Mouse (Mus musculus) intestine, embryonic 16.5 days (tissue): Measurements from ENCODE around the gene Atp8a1. TPM values are rescaled to one million over a fixed set of nuclear protein-coding genes. Genes with fewer than 3 reads are reported as not detected.

Experiments
- ATAC-seq: fragments of 200-750 bp; cut with Nextera tagmentation; 2 replicates; pipeline ENCODE4 v1.8.0; 2017; ENCODE audit warnings: moderate TSS enrichment, moderate library complexity
- H3K27ac ChIP-seq: fragments of 300-500 bp; sonication (generic); 2 replicates; pipeline ENCODE4 v1.5.1; 2014; ENCODE audit warnings: mild to moderate bottlenecking, low read length
- H3K27me3 ChIP-seq: fragments of 300-500 bp; sonication (generic); replicated peaks from 2 replicates; pipeline ENCODE4 v1.6.1; 2014; ENCODE audit warnings: low read length, control low read depth, mixed read lengths; ENCODE audit not compliant: control insufficient read depth, insufficient read depth
- H3K36me3 ChIP-seq: fragments of 300-500 bp; sonication (generic); 2 replicates; pipeline ENCODE4 v1.6.1; 2014; ENCODE audit warnings: low read length, control low read depth; ENCODE audit not compliant: control insufficient read depth, insufficient read depth
- H3K4me1 ChIP-seq: fragments of 300-500 bp; sonication (generic); 2 replicates; pipeline ENCODE4 v1.6.1; 2014; ENCODE audit warnings: low read length, control low read depth, mixed read lengths; ENCODE audit not compliant: control insufficient read depth, insufficient read depth
- H3K4me2 ChIP-seq: fragments of 300-500 bp; sonication (generic); 2 replicates; pipeline ENCODE4 v1.6.1; 2014; ENCODE audit warnings: low read depth, low read length, control low read depth
- H3K4me3 ChIP-seq: fragments of 300-500 bp; sonication (generic); 2 replicates; pipeline ENCODE4 v1.5.1; 2014; ENCODE audit warnings: mild to moderate bottlenecking, low read length
- H3K9ac ChIP-seq: fragments of 300-500 bp; sonication (generic); 2 replicates; pipeline ENCODE4 v1.6.1; 2014; ENCODE audit warnings: low read depth, low read length
- H3K9me3 ChIP-seq: fragments of 300-500 bp; sonication (generic); 2 replicates; pipeline ENCODE4 v1.6.1; 2016; ENCODE audit warnings: low read length, control low read depth; ENCODE audit not compliant: control insufficient read depth
- WGBS: fragments of 180-500 bp; shearing (Covaris S2); extraction: QIAGEN DNeasy Blood & Tissue Kit; methylation state at CpG from one replicate; pipeline ENCODE4 v1.1.7; 2014; 5-methylcytosine and 5-hydroxymethylcytosine counted together
- polyA plus RNA-seq: library from polyadenylated mRNA; unstranded; fragments of >200 nt; fragmentation: Nextera tagmentation; extraction: Ambion mirVana; gene quantifications from 2 replicates; pipeline ENCODE4 v1.2.1, GENCODE M21; 2015

Gene Atp8a1
- polyA plus RNA-seq, 1 experiment from 2014 or later = 13.1 TPM

- no peak overlapping the region for H3K4me3 ChIP-seq
- no peaks in the 10 kb centered on the region for H3K27me3 ChIP-seq
- no peaks in the 10 kb centered on the region for H3K36me3 ChIP-seq
- no peak overlapping the region for H3K27ac ChIP-seq
- ATAC-seq = no peak
- no peak overlapping the region for H3K4me2 ChIP-seq
- H3K4me1 ChIP-seq = no peaks in the 10 kb centered on the region
- no peaks in the 10 kb centered on the region for H3K9me3 ChIP-seq
- WGBS = 67% methylated on average over 3 of the region's 3 CpGs
- no peak overlapping the region for H3K9ac ChIP-seq
These were observed 212.9 kb downstream of the Atp8a1 start for GRCm38 (mm10) chr5:67634339-67634738.

- no peaks in the 10 kb centered on the region for H3K27me3 ChIP-seq
- H3K9me3 ChIP-seq = no peaks in the 10 kb centered on the region
- H3K4me2 ChIP-seq = no peak overlapping the region
- no peak overlapping the region for H3K27ac ChIP-seq
- ATAC-seq = no peak
- WGBS = 37% methylated on average over 10 of the region's 10 CpGs
- no peak overlapping the region for H3K4me3 ChIP-seq
- H3K4me1 ChIP-seq = no peaks in the 10 kb centered on the region
- no peak overlapping the region for H3K9ac ChIP-seq
- H3K36me3 ChIP-seq = no peaks in the 10 kb centered on the region
These were observed 213.4 kb downstream of the Atp8a1 start for GRCm38 (mm10) chr5:67633831-67634268.

GRCm38 (mm10) chr5:67633138-67633782 is 214.0 kb downstream of the Atp8a1 start:
- H3K4me3 ChIP-seq = no peak overlapping the region
- H3K4me2 ChIP-seq = no peak overlapping the region
- H3K27ac ChIP-seq = no peak overlapping the region
- no peaks in the 10 kb centered on the region for H3K27me3 ChIP-seq
- H3K9me3 ChIP-seq = no peaks in the 10 kb centered on the region
- H3K4me1 ChIP-seq = no peaks in the 10 kb centered on the region
- ATAC-seq = no peak
- WGBS = 45% methylated on average over 7 of the region's 7 CpGs
- H3K36me3 ChIP-seq = no peaks in the 10 kb centered on the region
- no peak overlapping the region for H3K9ac ChIP-seq

- Histone ChIP-seq H3K9ac (no peak overlapping the region), H3K9me3 (no peaks in the 10 kb centered on the region), H3K36me3 (no peaks in the 10 kb centered on the region), H3K4me1 (no peaks in the 10 kb centered on the region), H3K4me2 (no peak overlapping the region), H3K27me3 (no peaks in the 10 kb centered on the region), H3K27ac (no peak overlapping the region), H3K4me3 (no peak overlapping the region)
- 92% methylated on average over 12 of the region's 12 CpGs for WGBS
- ATAC-seq = no peak
These were observed 216.0 kb downstream of the Atp8a1 start for GRCm38 (mm10) chr5:67631261-67631660.

- no peak overlapping the region for H3K4me2 ChIP-seq
- no peaks in the 10 kb centered on the region for H3K4me1 ChIP-seq
- no peaks in the 10 kb centered on the region for H3K36me3 ChIP-seq
- H3K27me3 ChIP-seq = no peaks in the 10 kb centered on the region
- H3K9me3 ChIP-seq = no peaks in the 10 kb centered on the region
- WGBS = 84% methylated on average over 6 of the region's 6 CpGs
- ATAC-seq = no peak
- H3K4me3 ChIP-seq = no peak overlapping the region
- no peak overlapping the region for H3K9ac ChIP-seq
- H3K27ac ChIP-seq = no peak overlapping the region
These were observed 217.4 kb downstream of the Atp8a1 start for GRCm38 (mm10) chr5:67629861-67630260.

GRCm38 (mm10) chr5:67629440-67629839 is 217.8 kb downstream of the Atp8a1 start:
- H3K4me2 ChIP-seq = no peak overlapping the region
- H3K27me3 ChIP-seq = no peaks in the 10 kb centered on the region
- no peak overlapping the region for H3K27ac ChIP-seq
- no peak overlapping the region for H3K4me3 ChIP-seq
- H3K36me3 ChIP-seq = no peaks in the 10 kb centered on the region
- no peaks in the 10 kb centered on the region for H3K9me3 ChIP-seq
- no peak overlapping the region for H3K9ac ChIP-seq
- no peaks in the 10 kb centered on the region for H3K4me1 ChIP-seq
- no peak for ATAC-seq
- WGBS = 72% methylated on average over 7 of the region's 7 CpGs

- H3K4me2 ChIP-seq = no peak overlapping the region
- no peak overlapping the region for H3K9ac ChIP-seq
- ATAC-seq = peak; percentile 23; the same call in 1 of the 2 replicates
- WGBS = 55% methylated on average over 9 of the region's 9 CpGs
- H3K4me1 ChIP-seq = no peaks in the 10 kb centered on the region
- no peaks in the 10 kb centered on the region for H3K9me3 ChIP-seq
- H3K27me3 ChIP-seq = no peaks in the 10 kb centered on the region
- H3K27ac ChIP-seq = no peak overlapping the region
- no peaks in the 10 kb centered on the region for H3K36me3 ChIP-seq
- no peak overlapping the region for H3K4me3 ChIP-seq
These were observed 218.9 kb downstream of the Atp8a1 start for GRCm38 (mm10) chr5:67628180-67628940.

- Histone ChIP-seq H3K4me1 (no peaks in the 10 kb centered on the region), H3K4me3 (no peak overlapping the region), H3K4me2 (no peak overlapping the region), H3K36me3 (peaks cover 2% of the 10 kb centered on the region; the same call in 1 of the 2 replicates), H3K9me3 (no peaks in the 10 kb centered on the region), H3K9ac (no peak overlapping the region), H3K27me3 (no peaks in the 10 kb centered on the region), H3K27ac (no peak overlapping the region)
- 85% methylated on average over 12 of the region's 12 CpGs for WGBS
- ATAC-seq = no peak
These were observed 226.0 kb downstream of the Atp8a1 start for GRCm38 (mm10) chr5:67621230-67621629.

- 28% methylated on average over 2 of the region's 2 CpGs for WGBS
- peaks cover 15% of the 10 kb centered on the region for H3K4me1 ChIP-seq
- peaks cover 38% of the 10 kb centered on the region for H3K27me3 ChIP-seq
- ATAC-seq = no peak
- peak overlapping the region; percentile 92 for H3K4me2 ChIP-seq
- peak overlapping the region; percentile 64 for H3K4me3 ChIP-seq
- no peak overlapping the region for H3K9ac ChIP-seq
- no peaks in the 10 kb centered on the region for H3K36me3 ChIP-seq
- no peaks in the 10 kb centered on the region for H3K9me3 ChIP-seq
- no peak overlapping the region for H3K27ac ChIP-seq
These were observed 237.8 kb downstream of the Atp8a1 start for GRCm38 (mm10) chr5:67609520-67609837.
